Mouse (Mus musculus): ENCODE measurements around the gene Fhit. TPM values are rescaled to one million over a fixed set of nuclear protein-coding genes. Genes with fewer than 3 reads are reported as not detected.

Gene Fhit
- polyA plus RNA-seq, 1 experiment from 2014 or later, result 6.7 TPM

DNA sequence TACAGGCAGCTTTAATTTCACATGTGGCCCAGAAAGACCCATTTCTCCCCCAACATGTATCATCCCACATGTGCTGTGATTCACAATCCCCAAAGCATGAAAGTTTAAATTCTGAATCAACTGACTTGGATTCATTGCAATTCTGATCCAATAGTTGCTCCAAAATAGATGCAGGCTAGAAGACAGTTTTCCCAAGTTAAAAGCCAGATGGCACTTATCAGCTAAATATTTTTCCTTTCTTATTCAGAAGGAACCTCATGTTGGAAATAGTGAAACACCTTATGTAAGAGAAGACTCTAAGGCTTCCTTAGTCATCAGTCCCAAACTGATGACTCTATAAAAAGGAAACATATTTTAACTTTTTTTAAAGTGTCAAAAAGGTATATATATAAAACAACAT lies 815.9 kb downstream of the Fhit start:
- no peak overlapping the region for H3K4me2 ChIP-seq (replicated peaks; ENCODE audit: low read depth, low read length)
- no peak overlapping the region for H3K27ac ChIP-seq (ENCODE audit: low read length)
- no peaks in the 10 kb centered on the region for H3K4me1 ChIP-seq (ENCODE audit: insufficient read depth, low read length)
- H3K9ac ChIP-seq (replicated peaks; ENCODE audit: low read length), result no peak overlapping the region
- H3K27me3 ChIP-seq (ENCODE audit: insufficient read depth, low read length), result no peaks in the 10 kb centered on the region
- H3K9me3 ChIP-seq (ENCODE audit: low read length), result no peaks in the 10 kb centered on the region
- no peak overlapping the region for H3K4me3 ChIP-seq (ENCODE audit: low read length)
- no peak for ATAC-seq (ENCODE audit: low FRiP score, low TSS enrichment)
- no peaks in the 10 kb centered on the region for H3K36me3 ChIP-seq (ENCODE audit: insufficient read depth, low read length)

DNA sequence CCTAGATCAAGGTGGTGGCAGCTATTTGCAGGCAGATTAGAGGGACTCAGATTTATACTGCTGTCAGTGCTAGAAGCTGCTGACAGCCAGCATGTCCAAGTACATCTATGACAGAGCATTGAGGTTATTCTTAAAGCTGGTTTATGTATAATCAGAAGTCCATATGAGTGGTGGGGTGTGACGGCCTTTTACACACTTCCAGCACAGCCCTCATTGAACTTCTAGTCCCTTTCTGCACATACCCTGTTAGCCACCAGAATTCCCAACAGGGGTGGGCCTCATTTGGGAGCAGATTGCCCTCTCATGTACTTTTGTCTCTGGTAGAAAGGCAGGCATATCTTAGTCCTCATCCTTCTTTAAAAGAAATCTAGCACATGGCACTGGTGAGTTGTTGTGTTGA lies 817.8 kb downstream of the Fhit start:
- Histone ChIP-seq H3K4me1 (ENCODE audit: insufficient read depth, low read length) (no peaks in the 10 kb centered on the region), H3K9ac (replicated peaks; ENCODE audit: low read length) (no peak overlapping the region), H3K4me2 (replicated peaks; ENCODE audit: low read depth, low read length) (no peak overlapping the region), H3K4me3 (ENCODE audit: low read length) (no peak overlapping the region), H3K27me3 (ENCODE audit: insufficient read depth, low read length) (no peaks in the 10 kb centered on the region), H3K9me3 (ENCODE audit: low read length) (no peaks in the 10 kb centered on the region), H3K27ac (ENCODE audit: low read length) (no peak overlapping the region), H3K36me3 (ENCODE audit: insufficient read depth, low read length) (no peaks in the 10 kb centered on the region)
- WGBS, result 71% methylated on average over 1 of the region's 1 CpGs
- 0 out of 2 replicates have a peak, but pooled peaks have one; percentile 61 for ATAC-seq (ENCODE audit: low FRiP score, low TSS enrichment)

DNA sequence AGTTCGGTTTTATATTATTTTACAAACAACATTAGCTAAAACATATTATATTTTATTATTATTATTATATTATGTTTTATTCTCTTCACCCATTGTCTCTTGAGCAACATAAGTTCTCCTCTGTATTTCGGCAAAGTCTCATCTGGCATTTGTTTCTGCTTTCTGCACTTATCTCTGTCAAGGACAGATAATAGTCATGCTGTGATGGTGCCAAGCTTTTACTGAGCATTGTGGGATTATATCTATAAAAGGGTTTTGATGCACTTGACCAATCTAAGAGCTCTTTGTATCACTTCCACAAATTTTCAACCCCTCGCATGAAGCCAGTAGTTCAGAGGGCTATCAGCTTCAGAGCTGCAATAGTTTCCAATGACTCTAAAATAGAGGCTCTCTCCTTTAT lies 845.1 kb downstream of the Fhit start:
- ATAC-seq (ENCODE audit: low FRiP score, low TSS enrichment), result no peak
- no peak overlapping the region for H3K4me3 ChIP-seq (ENCODE audit: low read length)
- H3K27ac ChIP-seq (ENCODE audit: low read length), result no peak overlapping the region
- no peaks in the 10 kb centered on the region for H3K36me3 ChIP-seq (ENCODE audit: insufficient read depth, low read length)
- 95% methylated on average over 3 of the region's 3 CpGs for WGBS
- H3K27me3 ChIP-seq (ENCODE audit: insufficient read depth, low read length), result no peaks in the 10 kb centered on the region
- no peak overlapping the region for H3K9ac ChIP-seq (replicated peaks; ENCODE audit: low read length)
- H3K4me1 ChIP-seq (ENCODE audit: insufficient read depth, low read length), result no peaks in the 10 kb centered on the region
- H3K4me2 ChIP-seq (replicated peaks; ENCODE audit: low read depth, low read length), result no peak overlapping the region
- no peaks in the 10 kb centered on the region for H3K9me3 ChIP-seq (ENCODE audit: low read length)

DNA sequence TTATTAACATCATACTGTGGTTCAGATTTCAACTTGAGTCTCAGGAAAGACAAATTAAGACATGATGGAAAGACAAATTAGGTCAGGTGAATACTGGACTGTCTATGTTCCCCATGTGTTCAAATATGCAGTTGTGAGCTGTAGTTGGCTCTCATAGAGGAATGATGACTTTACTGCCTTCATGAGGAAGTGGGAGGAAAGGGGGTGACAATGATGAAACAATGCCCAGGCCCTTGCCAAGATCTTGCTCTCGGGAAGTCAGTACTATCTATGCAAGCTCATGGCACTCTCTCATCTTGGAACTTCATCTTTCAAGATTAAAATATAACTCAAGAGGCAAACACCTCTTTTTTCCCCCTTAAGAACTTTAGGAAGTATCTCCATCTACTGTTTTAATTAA lies 849.6 kb downstream of the Fhit start:
- Histone ChIP-seq H3K27me3 (ENCODE audit: insufficient read depth, low read length) (no peaks in the 10 kb centered on the region), H3K36me3 (ENCODE audit: insufficient read depth, low read length) (no peaks in the 10 kb centered on the region), H3K27ac (ENCODE audit: low read length) (no peak overlapping the region), H3K4me1 (ENCODE audit: insufficient read depth, low read length) (no peaks in the 10 kb centered on the region), H3K9ac (replicated peaks; ENCODE audit: low read length) (no peak overlapping the region), H3K9me3 (ENCODE audit: low read length) (no peaks in the 10 kb centered on the region), H3K4me3 (ENCODE audit: low read length) (no peak overlapping the region), H3K4me2 (replicated peaks; ENCODE audit: low read depth, low read length) (no peak overlapping the region)
- ATAC-seq (ENCODE audit: low FRiP score, low TSS enrichment), result no peak
- 79% methylated on average over 1 of the region's 1 CpGs for WGBS

DNA sequence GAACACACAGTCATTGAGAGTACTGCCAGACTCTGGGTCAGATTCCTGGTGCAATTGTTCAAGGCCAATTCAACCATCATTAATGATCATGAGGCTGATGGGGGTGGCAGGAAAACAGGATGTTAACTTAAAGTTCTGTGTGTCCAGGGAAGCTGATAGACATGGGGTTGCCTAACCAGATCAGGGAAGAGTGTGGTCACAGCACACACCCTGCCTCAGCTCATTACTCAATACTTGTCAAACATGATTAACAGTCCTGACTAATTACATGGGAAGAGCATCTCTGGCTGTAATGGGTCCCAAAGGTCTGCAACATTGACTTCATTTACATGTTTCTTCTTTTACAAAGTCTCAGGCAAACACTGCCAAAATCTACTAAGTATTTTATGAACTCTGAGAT lies 856.5 kb downstream of the Fhit start:
- Histone ChIP-seq H3K36me3 (ENCODE audit: insufficient read depth, low read length) (no peaks in the 10 kb centered on the region), H3K4me3 (ENCODE audit: low read length) (no peak overlapping the region), H3K4me2 (replicated peaks; ENCODE audit: low read depth, low read length) (no peak overlapping the region), H3K27ac (ENCODE audit: low read length) (no peak overlapping the region), H3K9ac (replicated peaks; ENCODE audit: low read length) (no peak overlapping the region), H3K9me3 (ENCODE audit: low read length) (no peaks in the 10 kb centered on the region), H3K27me3 (ENCODE audit: insufficient read depth, low read length) (no peaks in the 10 kb centered on the region), H3K4me1 (ENCODE audit: insufficient read depth, low read length) (no peaks in the 10 kb centered on the region)
- ATAC-seq (ENCODE audit: low FRiP score, low TSS enrichment), result no peak

DNA sequence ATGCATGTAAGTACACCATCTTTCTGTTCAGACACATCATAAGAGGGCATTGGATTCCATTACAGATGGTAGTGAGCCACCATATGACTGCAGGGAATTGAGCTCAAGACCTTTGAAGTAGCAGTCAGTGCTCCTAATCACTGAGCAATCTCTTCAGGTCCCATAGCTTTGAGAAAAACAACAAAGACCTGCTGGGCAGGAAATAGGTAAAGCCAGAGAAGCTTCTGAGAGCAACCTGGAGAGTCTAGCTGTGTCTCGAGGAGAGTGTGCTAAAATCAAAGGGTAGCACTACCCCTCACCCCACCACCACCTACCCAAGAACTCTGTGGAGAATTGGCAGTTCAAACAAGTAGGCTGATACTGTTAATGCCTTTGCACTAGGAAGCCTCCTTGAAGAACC lies 860.3 kb downstream of the Fhit start:
- no peaks in the 10 kb centered on the region for H3K27me3 ChIP-seq (ENCODE audit: insufficient read depth, low read length)
- no peak overlapping the region for H3K4me3 ChIP-seq (ENCODE audit: low read length)
- no peaks in the 10 kb centered on the region for H3K9me3 ChIP-seq (ENCODE audit: low read length)
- no peak for ATAC-seq (ENCODE audit: low FRiP score, low TSS enrichment)
- H3K36me3 ChIP-seq (ENCODE audit: insufficient read depth, low read length), result no peaks in the 10 kb centered on the region
- H3K27ac ChIP-seq (ENCODE audit: low read length), result no peak overlapping the region
- H3K4me1 ChIP-seq (ENCODE audit: insufficient read depth, low read length), result no peaks in the 10 kb centered on the region
- no peak overlapping the region for H3K9ac ChIP-seq (replicated peaks; ENCODE audit: low read length)
- H3K4me2 ChIP-seq (replicated peaks; ENCODE audit: low read depth, low read length), result no peak overlapping the region
- 41% methylated on average over 1 of the region's 1 CpGs for WGBS

DNA sequence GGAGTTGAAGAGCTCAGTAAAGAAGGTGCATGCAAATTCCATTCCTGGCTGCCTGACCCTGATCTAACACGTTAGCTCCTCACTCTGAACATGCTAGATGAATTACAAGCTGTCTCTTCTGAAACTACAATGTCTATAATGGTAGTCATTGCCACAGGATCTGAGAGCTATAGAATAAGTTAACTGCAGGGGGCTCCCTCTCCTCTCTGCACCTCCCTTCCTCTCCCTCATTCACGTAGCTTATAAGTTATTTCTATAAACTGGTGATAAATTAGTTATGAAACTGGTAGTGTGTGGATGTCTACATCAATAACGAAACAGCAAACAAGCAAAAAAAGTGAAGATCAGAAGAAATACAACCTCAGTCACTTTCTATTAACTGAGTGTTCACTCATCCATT lies 860.9 kb downstream of the Fhit start:
- Histone ChIP-seq H3K9ac (replicated peaks; ENCODE audit: low read length) (no peak overlapping the region), H3K4me1 (ENCODE audit: insufficient read depth, low read length) (no peaks in the 10 kb centered on the region), H3K27ac (ENCODE audit: low read length) (no peak overlapping the region), H3K9me3 (ENCODE audit: low read length) (no peaks in the 10 kb centered on the region), H3K4me2 (replicated peaks; ENCODE audit: low read depth, low read length) (no peak overlapping the region), H3K36me3 (ENCODE audit: insufficient read depth, low read length) (no peaks in the 10 kb centered on the region), H3K4me3 (ENCODE audit: low read length) (no peak overlapping the region), H3K27me3 (ENCODE audit: insufficient read depth, low read length) (no peaks in the 10 kb centered on the region)
- 52% methylated on average over 3 of the region's 3 CpGs for WGBS
- no peak for ATAC-seq (ENCODE audit: low FRiP score, low TSS enrichment)

DNA sequence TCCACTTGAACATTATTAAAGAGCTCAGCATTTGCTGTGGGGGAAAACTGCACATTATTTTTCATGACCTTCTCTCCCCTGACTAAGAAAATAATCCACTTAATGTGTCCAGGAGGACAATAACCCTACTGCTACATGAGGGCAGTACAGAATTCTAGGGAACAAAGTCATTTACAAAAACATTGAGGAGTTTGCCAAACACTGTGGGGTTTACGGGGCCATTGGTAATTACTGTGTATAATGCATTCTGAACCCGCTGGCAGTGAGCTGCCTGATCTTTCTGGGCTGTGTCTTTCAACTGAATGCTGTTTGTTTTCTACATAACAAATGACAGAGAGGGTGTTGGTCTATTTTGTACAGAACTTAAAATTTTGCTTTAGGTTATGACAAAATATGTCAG lies 862.8 kb downstream of the Fhit start:
- Histone ChIP-seq H3K4me1 (ENCODE audit: insufficient read depth, low read length) (no peaks in the 10 kb centered on the region), H3K4me3 (ENCODE audit: low read length) (no peak overlapping the region), H3K9ac (replicated peaks; ENCODE audit: low read length) (no peak overlapping the region), H3K4me2 (replicated peaks; ENCODE audit: low read depth, low read length) (no peak overlapping the region), H3K27me3 (ENCODE audit: insufficient read depth, low read length) (no peaks in the 10 kb centered on the region), H3K36me3 (ENCODE audit: insufficient read depth, low read length) (no peaks in the 10 kb centered on the region), H3K9me3 (ENCODE audit: low read length) (no peaks in the 10 kb centered on the region), H3K27ac (ENCODE audit: low read length) (no peak overlapping the region)
- 68% methylated on average over 2 of the region's 2 CpGs for WGBS
- no peak for ATAC-seq (ENCODE audit: low FRiP score, low TSS enrichment)

DNA sequence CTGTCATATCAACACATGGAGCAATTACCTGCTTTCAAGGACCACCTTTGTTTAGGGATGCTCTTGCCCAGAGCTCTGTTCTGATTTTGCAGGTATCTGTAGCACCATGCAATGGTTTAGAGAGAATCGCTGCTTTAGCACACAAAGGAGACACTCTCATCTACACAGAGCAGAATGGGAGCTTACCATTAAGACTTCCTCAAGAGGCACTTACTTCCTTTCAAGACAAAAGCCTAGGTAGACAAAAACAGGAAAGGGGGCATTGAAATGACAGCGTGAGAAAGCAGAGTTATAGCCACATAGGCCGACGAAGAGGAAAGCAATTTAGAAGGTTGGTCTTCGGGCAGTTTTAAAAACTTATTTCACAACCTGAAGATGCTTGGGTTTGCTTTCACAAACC lies 872.8 kb downstream of the Fhit start:
- Histone ChIP-seq H3K9ac (replicated peaks; ENCODE audit: low read length) (no peak overlapping the region), H3K27me3 (ENCODE audit: insufficient read depth, low read length) (no peaks in the 10 kb centered on the region), H3K4me1 (ENCODE audit: insufficient read depth, low read length) (no peaks in the 10 kb centered on the region), H3K27ac (ENCODE audit: low read length) (no peak overlapping the region), H3K9me3 (ENCODE audit: low read length) (no peaks in the 10 kb centered on the region), H3K36me3 (ENCODE audit: insufficient read depth, low read length) (no peaks in the 10 kb centered on the region), H3K4me3 (ENCODE audit: low read length) (no peak overlapping the region), H3K4me2 (replicated peaks; ENCODE audit: low read depth, low read length) (no peak overlapping the region)
- ATAC-seq (ENCODE audit: low FRiP score, low TSS enrichment), result no peak
- 71% methylated on average over 5 of the region's 5 CpGs for WGBS

DNA sequence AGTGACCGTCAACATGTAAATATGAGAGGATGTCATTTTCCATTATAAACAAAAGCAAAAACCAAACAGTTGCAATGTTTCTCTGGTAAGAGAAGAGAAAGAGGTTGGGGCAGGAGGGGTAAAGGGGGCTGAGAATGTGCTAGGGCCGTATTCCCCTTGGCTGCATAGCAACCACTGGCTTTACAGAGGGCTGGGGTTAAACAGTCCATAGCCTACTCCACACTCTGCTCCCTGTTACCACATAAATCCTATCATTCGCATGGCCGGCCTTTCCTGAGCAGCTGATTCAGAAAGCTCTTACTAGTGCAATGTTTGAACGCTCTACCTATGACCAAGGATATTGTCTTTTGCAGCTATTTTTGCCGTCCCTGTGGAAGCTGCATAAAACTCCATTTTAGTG lies 875.8 kb downstream of the Fhit start:
- H3K9me3 ChIP-seq (ENCODE audit: low read length), result no peaks in the 10 kb centered on the region
- H3K27me3 ChIP-seq (ENCODE audit: insufficient read depth, low read length), result no peaks in the 10 kb centered on the region
- 65% methylated on average over 6 of the region's 6 CpGs for WGBS
- no peak overlapping the region for H3K27ac ChIP-seq (ENCODE audit: low read length)
- H3K36me3 ChIP-seq (ENCODE audit: insufficient read depth, low read length), result no peaks in the 10 kb centered on the region
- no peaks in the 10 kb centered on the region for H3K4me1 ChIP-seq (ENCODE audit: insufficient read depth, low read length)
- no peak overlapping the region for H3K4me2 ChIP-seq (replicated peaks; ENCODE audit: low read depth, low read length)
- no peak overlapping the region for H3K9ac ChIP-seq (replicated peaks; ENCODE audit: low read length)
- no peak overlapping the region for H3K4me3 ChIP-seq (ENCODE audit: low read length)
- ATAC-seq (ENCODE audit: low FRiP score, low TSS enrichment), result no peak

DNA sequence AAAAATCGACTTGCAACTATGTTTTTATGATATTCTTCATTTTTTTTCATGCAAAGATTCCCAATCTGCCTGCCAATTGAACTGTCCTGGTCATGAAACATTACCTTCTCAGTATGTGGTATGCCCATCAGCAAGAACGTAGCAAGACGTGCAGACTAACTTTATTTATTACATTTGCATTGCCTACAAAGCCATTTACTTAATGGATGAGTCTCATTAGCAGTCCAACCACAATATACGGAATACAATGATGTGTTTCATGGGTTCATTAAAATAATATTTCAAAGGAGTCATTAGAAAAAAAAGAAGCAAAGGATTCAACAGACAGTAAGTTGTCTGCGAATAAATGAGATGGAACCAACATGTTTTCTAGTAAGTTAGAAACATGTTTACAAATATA lies 933.1 kb downstream of the Fhit start:
- 65% methylated on average over 5 of the region's 5 CpGs for WGBS
- no peaks in the 10 kb centered on the region for H3K27me3 ChIP-seq (ENCODE audit: insufficient read depth, low read length)

More for the DNA sequence above, 933.1 kb downstream of the Fhit start:
- Histone ChIP-seq H3K4me2 (replicated peaks; ENCODE audit: low read depth, low read length) (no peak overlapping the region), H3K9me3 (ENCODE audit: low read length) (no peaks in the 10 kb centered on the region), H3K27ac (ENCODE audit: low read length) (no peak overlapping the region), H3K36me3 (ENCODE audit: insufficient read depth, low read length) (no peaks in the 10 kb centered on the region), H3K9ac (replicated peaks; ENCODE audit: low read length) (no peak overlapping the region), H3K4me1 (ENCODE audit: insufficient read depth, low read length) (no peaks in the 10 kb centered on the region), H3K4me3 (ENCODE audit: low read length) (no peak overlapping the region)
- no peak for ATAC-seq (ENCODE audit: low FRiP score, low TSS enrichment)

Measured in kidney, embryonic 16.5 days (tissue).